Mouse (Mus musculus) lung, adult 2 months (tissue): ENCODE results near the gene Rap1gap.

Experiments used
- CTCF ChIP-seq: fragments of 200-500 bp; IDR thresholded peaks from 2 replicates; pipeline ENCODE4 v1.5.1; 2011; ENCODE audit warnings: mild to moderate bottlenecking, low read length, control low read depth; ENCODE audit not compliant: insufficient read depth
- POLR2A ChIP-seq: fragments of 200-500 bp; IDR thresholded peaks from 2 replicates; pipeline ENCODE4 v1.6.1; 2011; ENCODE audit warnings: low read depth, mild to moderate bottlenecking, control low read depth, low read length, borderline replicate concordance; ENCODE audit errors: extremely low read depth

GRCm38 (mm10) chr4:137681408-137682104, 17.0 kb downstream of the Rap1gap start:
- TF ChIP-seq CTCF, result no peak
- no peak for TF ChIP-seq POLR2A
